Mouse (Mus musculus) limb, embryonic 12.5 days (tissue): ENCODE results near the gene Lipt2. TPM values are rescaled to one million over a fixed set of nuclear protein-coding genes. Genes with fewer than 3 reads are reported as not detected.

Experiments
- ATAC-seq: fragments of 200-750 bp; cut with Nextera tagmentation; 2 replicates; pipeline ENCODE4 v1.8.0; 2017; ENCODE audit warnings: low read depth, moderate TSS enrichment; ENCODE audit not compliant: insufficient number of reproducible peaks, insufficient read depth, low FRiP score, low TSS enrichment
- H3K27ac ChIP-seq: fragments of 300-500 bp; sonication (generic); 2 replicates; pipeline ENCODE4 v1.5.1; 2016; ENCODE audit warnings: mild to moderate bottlenecking, moderate library complexity
- H3K27me3 ChIP-seq: fragments of 300-500 bp; sonication (generic); 2 replicates; pipeline ENCODE4 v1.6.1; 2016; ENCODE audit warnings: mild to moderate bottlenecking, moderate library complexity
- H3K36me3 ChIP-seq: fragments of 300-500 bp; sonication (generic); 2 replicates; pipeline ENCODE4 v1.6.1; 2016; ENCODE audit warnings: mild to moderate bottlenecking, moderate library complexity
- H3K4me1 ChIP-seq: fragments of 300-500 bp; sonication (generic); replicated peaks from 2 replicates; pipeline ENCODE4 v1.6.1; 2016
- H3K4me2 ChIP-seq: fragments of 300-500 bp; sonication (generic); 2 replicates; pipeline ENCODE4 v1.6.1; 2016; ENCODE audit warnings: mild to moderate bottlenecking, moderate library complexity
- H3K4me3 ChIP-seq: fragments of 300-500 bp; sonication (generic); replicated peaks from 2 replicates; pipeline ENCODE4 v1.5.1; 2016; ENCODE audit warnings: mild to moderate bottlenecking
- H3K9ac ChIP-seq: fragments of 300-500 bp; sonication (generic); replicated peaks from 2 replicates; pipeline ENCODE4 v1.6.1; 2016; ENCODE audit warnings: mild to moderate bottlenecking, moderate library complexity
- H3K9me3 ChIP-seq: fragments of 300-500 bp; sonication (generic); 2 replicates; pipeline ENCODE4 v1.6.1; 2016; ENCODE audit warnings: mild to moderate bottlenecking, moderate library complexity
- WGBS: fragments of 180-500 bp; shearing (Covaris S2); methylation state at CpG from one replicate; pipeline ENCODE4 v1.1.7; 2016; 5-methylcytosine and 5-hydroxymethylcytosine counted together
- polyA plus RNA-seq: library from polyadenylated mRNA; unstranded; fragments of >200 nt; fragmentation: Nextera tagmentation; extraction: Ambion mirVana; gene quantifications from 2 replicates; pipeline ENCODE4 v1.2.1, GENCODE M21; 2016

The Lipt2 gene
- polyA plus RNA-seq, 1 experiment from 2014 or later: 26.2 TPM

GRCm38 (mm10) chr7:100170756-100171155 is 11.7 kb downstream of the Lipt2 start:
- H3K4me3 ChIP-seq: no peak overlapping the region

GRCm38 (mm10) chr7:100176269-100176668 is 17.2 kb downstream of the Lipt2 start, which contains the start of gene Kcne3:
Kcne3 (plus strand) TSS chr7:100176502.
- H3K36me3 ChIP-seq: no peaks in the 10 kb centered on the region
- H3K9ac ChIP-seq: no peak within 1 kb of the TSS
- no peak within 1 kb of the TSS for H3K27ac ChIP-seq
- 80% methylated on average over 3 of the region's 3 CpGs for WGBS
- no peak within 1 kb of the TSS for H3K4me2 ChIP-seq
- H3K9me3 ChIP-seq: no peaks in the 10 kb centered on the region
- peaks cover 50% of the 10 kb centered on the region for H3K27me3 ChIP-seq
- H3K4me3 ChIP-seq: no peak within 1 kb of the TSS
- peaks cover 10% of the 10 kb centered on the region for H3K4me1 ChIP-seq
- ATAC-seq: no peak

More at GRCm38 (mm10) chr7:100170756-100171155, 11.7 kb downstream of the Lipt2 start:
- no peak for ATAC-seq
- H3K9ac ChIP-seq: no peak overlapping the region
- H3K4me2 ChIP-seq: no peak overlapping the region
- 63% methylated on average over 4 of the region's 4 CpGs for WGBS
- H3K36me3 ChIP-seq: no peaks in the 10 kb centered on the region
- no peak overlapping the region for H3K27ac ChIP-seq
- H3K27me3 ChIP-seq: 0 out of 2 replicates have a peak, but pooled peaks cover 2% of the 10 kb centered on the region
- H3K9me3 ChIP-seq: no peaks in the 10 kb centered on the region
- no peaks in the 10 kb centered on the region for H3K4me1 ChIP-seq

GRCm38 (mm10) chr7:100178016-100178890 is 19.2 kb downstream of the Lipt2 start:
- H3K27ac ChIP-seq: no peak overlapping the region
- peaks cover 10% of the 10 kb centered on the region for H3K4me1 ChIP-seq
- WGBS: 9% methylated on average over 30 of the region's 30 CpGs
- peak overlapping the region; percentile 35 for H3K4me3 ChIP-seq
- peak overlapping the region; percentile 62 for H3K4me2 ChIP-seq
- H3K27me3 ChIP-seq: peaks cover 55% of the 10 kb centered on the region
- ATAC-seq: no peak
- H3K9me3 ChIP-seq: no peaks in the 10 kb centered on the region
- no peaks in the 10 kb centered on the region for H3K36me3 ChIP-seq
- 0 out of 2 replicates have a peak overlapping the region, but pooled peaks have one; percentile 2 for H3K9ac ChIP-seq

GRCm38 (mm10) chr7:100178891-100179233 is 19.8 kb downstream of the Lipt2 start:
- Histone ChIP-seq H3K9ac (0 out of 2 replicates have a peak overlapping the region, but pooled peaks have one; percentile 2), H3K4me3 (peak overlapping the region; percentile 35), H3K4me2 (peak overlapping the region; percentile 62), H3K36me3 (no peaks in the 10 kb centered on the region), H3K27me3 (peaks cover 53% of the 10 kb centered on the region), H3K9me3 (no peaks in the 10 kb centered on the region), H3K27ac (no peak overlapping the region), H3K4me1 (peaks cover 10% of the 10 kb centered on the region)
- 3% methylated on average over 15 of the region's 15 CpGs for WGBS
- no peak for ATAC-seq

GRCm38 (mm10) chr7:100179394-100179793 is 20.3 kb downstream of the Lipt2 start:
- H3K4me2 ChIP-seq: peak overlapping the region; percentile 62
- no peaks in the 10 kb centered on the region for H3K36me3 ChIP-seq
- H3K9ac ChIP-seq: no peak overlapping the region
- peaks cover 10% of the 10 kb centered on the region for H3K4me1 ChIP-seq
- 66% methylated on average over 7 of the region's 7 CpGs for WGBS
- H3K27ac ChIP-seq: no peak overlapping the region
- H3K27me3 ChIP-seq: peaks cover 53% of the 10 kb centered on the region
- no peaks in the 10 kb centered on the region for H3K9me3 ChIP-seq
- peak overlapping the region; percentile 35 for H3K4me3 ChIP-seq
- no peak for ATAC-seq

GRCm38 (mm10) chr7:100179836-100180407 is 20.8 kb downstream of the Lipt2 start:
- 70% methylated on average over 7 of the region's 7 CpGs for WGBS
- ATAC-seq: no peak
- H3K27me3 ChIP-seq: peaks cover 53% of the 10 kb centered on the region
- H3K27ac ChIP-seq: no peak overlapping the region
- no peaks in the 10 kb centered on the region for H3K9me3 ChIP-seq
- H3K9ac ChIP-seq: no peak overlapping the region
- peaks cover 10% of the 10 kb centered on the region for H3K4me1 ChIP-seq
- no peak overlapping the region for H3K4me3 ChIP-seq
- H3K36me3 ChIP-seq: no peaks in the 10 kb centered on the region
- no peak overlapping the region for H3K4me2 ChIP-seq

GRCm38 (mm10) chr7:100181176-100181575 is 22.1 kb downstream of the Lipt2 start:
- 84% methylated on average over 2 of the region's 2 CpGs for WGBS
- Histone ChIP-seq H3K4me3 (no peak overlapping the region), H3K9ac (no peak overlapping the region), H3K36me3 (no peaks in the 10 kb centered on the region), H3K4me1 (peaks cover 10% of the 10 kb centered on the region), H3K27me3 (peaks cover 53% of the 10 kb centered on the region), H3K4me2 (no peak overlapping the region), H3K9me3 (no peaks in the 10 kb centered on the region), H3K27ac (no peak overlapping the region)
- no peak for ATAC-seq

- Histone ChIP-seq H3K4me2 (no peak overlapping the region), H3K27me3 (peaks cover 52% of the 10 kb centered on the region), H3K36me3 (no peaks in the 10 kb centered on the region), H3K9me3 (no peaks in the 10 kb centered on the region), H3K9ac (no peak overlapping the region), H3K4me3 (no peak overlapping the region), H3K27ac (no peak overlapping the region), H3K4me1 (peaks cover 10% of the 10 kb centered on the region)
- 72% methylated on average over 3 of the region's 3 CpGs for WGBS
- no peak for ATAC-seq
Measured at GRCm38 (mm10) chr7:100181614-100182013, 22.5 kb downstream of the Lipt2 start.

- no peaks in the 10 kb centered on the region for H3K9me3 ChIP-seq
- H3K27ac ChIP-seq: no peak overlapping the region
- H3K4me3 ChIP-seq: no peak overlapping the region
- no peak overlapping the region for H3K4me2 ChIP-seq
- 79% methylated on average over 3 of the region's 3 CpGs for whole genome bisulfite sequencing
- ATAC-seq: no peak
- H3K9ac ChIP-seq: no peak overlapping the region
- H3K27me3 ChIP-seq: peaks cover 44% of the 10 kb centered on the region
- peaks cover 10% of the 10 kb centered on the region for H3K4me1 ChIP-seq
- H3K36me3 ChIP-seq: no peaks in the 10 kb centered on the region
Measured at GRCm38 (mm10) chr7:100182388-100182787, 23.3 kb downstream of the Lipt2 start.

GRCm38 (mm10) chr7:100187601-100188000 is 28.5 kb downstream of the Lipt2 start:
- peaks cover 4% of the 10 kb centered on the region; the same call in 1 of the 2 replicates for H3K27me3 ChIP-seq
- no peak overlapping the region for H3K27ac ChIP-seq
- H3K4me1 ChIP-seq: no peaks in the 10 kb centered on the region
- 26% methylated on average over 7 of the region's 7 CpGs for WGBS
- H3K36me3 ChIP-seq: no peaks in the 10 kb centered on the region
- no peak; the same call in 1 of the 2 replicates for ATAC-seq
- no peaks in the 10 kb centered on the region for H3K9me3 ChIP-seq
- H3K4me2 ChIP-seq: no peak overlapping the region
- no peak overlapping the region for H3K4me3 ChIP-seq
- H3K9ac ChIP-seq: no peak overlapping the region

GRCm38 (mm10) chr7:100190167-100190566 is 31.1 kb downstream of the Lipt2 start:
- Histone ChIP-seq H3K27me3 (peaks cover 4% of the 10 kb centered on the region; the same call in 1 of the 2 replicates), H3K4me3 (no peak overlapping the region), H3K4me1 (no peaks in the 10 kb centered on the region), H3K9me3 (no peaks in the 10 kb centered on the region), H3K27ac (no peak overlapping the region), H3K9ac (no peak overlapping the region), H3K36me3 (no peaks in the 10 kb centered on the region), H3K4me2 (no peak overlapping the region)
- ATAC-seq: no peak
- 44% methylated on average over 4 of the region's 4 CpGs for WGBS
